Mouse (Mus musculus) embryo, embryonic 11.5 days (tissue): ENCODE measurements around the gene Ncor2.
A peak's percentile ranks its signal among the peaks of the same experiment; 100 is the strongest.

Source experiments
- DNase-seq: peaks from one replicate; pipeline ENCODE4 v3.0.0-alpha.2; 2012; ENCODE audit warnings: low read depth, low spot score

Ncor2 gene

GRCm38 (mm10) chr5:125021298-125021697 is 157.7 kb downstream of the Ncor2 start:
- no peak for DNase-seq

GRCm38 (mm10) chr5:125019099-125019498 is 159.9 kb downstream of the Ncor2 start:
- no peak for DNase-seq

- no peak for DNase-seq
Measured at GRCm38 (mm10) chr5:125017332-125017731, 161.7 kb downstream of the Ncor2 start.

- DNase-seq = no peak
Measured at GRCm38 (mm10) chr5:125016421-125017242, 162.4 kb downstream of the Ncor2 start.

- DNase-seq = no peak
Measured at GRCm38 (mm10) chr5:125015576-125015975, 163.4 kb downstream of the Ncor2 start.

- DNase-seq = no peak
Measured at GRCm38 (mm10) chr5:125015066-125015465, 164.0 kb downstream of the Ncor2 start.

- DNase-seq = peak; percentile 44
Measured at GRCm38 (mm10) chr5:125014497-125014896, 164.5 kb downstream of the Ncor2 start.

- no peak for DNase-seq
Measured at GRCm38 (mm10) chr5:125011628-125012027, 167.4 kb downstream of the Ncor2 start.

- DNase-seq = no peak
Measured at GRCm38 (mm10) chr5:125011166-125011565, 167.9 kb downstream of the Ncor2 start.

- DNase-seq = no peak
Measured at GRCm38 (mm10) chr5:125006896-125007295, 172.1 kb downstream of the Ncor2 start.

GRCm38 (mm10) chr5:125005871-125006652 is 173.0 kb downstream of the Ncor2 start:
- DNase-seq = no peak

GRCm38 (mm10) chr5:125003873-125004255 is 175.2 kb downstream of the Ncor2 start:
- no peak for DNase-seq

GRCm38 (mm10) chr5:125002969-125003872 is 175.8 kb downstream of the Ncor2 start, which contains the start of gene Rflna:
Gene Rflna, plus strand, starts transcription at chr5:125003221.
- peak; percentile 52 for DNase-seq

- DNase-seq = no peak
Measured at GRCm38 (mm10) chr5:125000756-125001250, 178.2 kb downstream of the Ncor2 start.

- no peak for DNase-seq
Measured at GRCm38 (mm10) chr5:124997913-124998312, 181.1 kb downstream of the Ncor2 start.

GRCm38 (mm10) chr5:124996816-124997215 is 182.2 kb downstream of the Ncor2 start:
- DNase-seq = no peak

GRCm38 (mm10) chr5:124992891-124993290 is 186.1 kb downstream of the Ncor2 start:
- DNase-seq = no peak

- no peak for DNase-seq
Measured at GRCm38 (mm10) chr5:124992323-124992722, 186.7 kb downstream of the Ncor2 start.

- DNase-seq = no peak
Measured at GRCm38 (mm10) chr5:124989724-124990123, 189.3 kb downstream of the Ncor2 start.

- no peak for DNase-seq
Measured at GRCm38 (mm10) chr5:124986656-124987055, 192.4 kb downstream of the Ncor2 start.

GRCm38 (mm10) chr5:124986222-124986621 is 192.8 kb downstream of the Ncor2 start:
- DNase-seq = no peak
